Mouse (Mus musculus): ENCODE results near the gene Ccdc54. TPM values are rescaled to one million over a fixed set of nuclear protein-coding genes. Genes with fewer than 3 reads are reported as not detected.

Ccdc54 gene
- not detected for total RNA-seq (2021)

DNA sequence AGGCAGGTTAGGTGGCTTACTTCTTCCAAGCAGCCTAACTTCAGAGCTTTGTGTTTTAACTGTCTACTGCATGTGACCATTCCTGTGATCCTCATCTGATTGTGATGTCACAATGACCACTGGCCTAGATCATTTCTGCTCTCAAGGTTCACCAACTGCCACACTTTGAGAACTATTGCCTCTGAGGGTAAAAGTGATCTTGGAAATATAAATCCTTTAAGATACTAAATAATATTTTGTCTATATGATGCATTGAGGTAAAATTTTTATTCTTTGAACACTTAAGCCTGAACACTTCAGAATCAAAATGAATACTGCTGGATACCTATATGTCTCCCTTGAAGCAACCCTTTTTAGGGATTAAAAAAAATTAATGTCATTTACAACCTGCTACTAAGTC lies at the start of gene Ccdc54:
Gene Ccdc54, minus strand, starts transcription at position 101 of the 400 bp plus-strand sequence.
- DNase-seq = no peak
- intact Hi-C loops (cut with DNase I) = no loop called here

DNA sequence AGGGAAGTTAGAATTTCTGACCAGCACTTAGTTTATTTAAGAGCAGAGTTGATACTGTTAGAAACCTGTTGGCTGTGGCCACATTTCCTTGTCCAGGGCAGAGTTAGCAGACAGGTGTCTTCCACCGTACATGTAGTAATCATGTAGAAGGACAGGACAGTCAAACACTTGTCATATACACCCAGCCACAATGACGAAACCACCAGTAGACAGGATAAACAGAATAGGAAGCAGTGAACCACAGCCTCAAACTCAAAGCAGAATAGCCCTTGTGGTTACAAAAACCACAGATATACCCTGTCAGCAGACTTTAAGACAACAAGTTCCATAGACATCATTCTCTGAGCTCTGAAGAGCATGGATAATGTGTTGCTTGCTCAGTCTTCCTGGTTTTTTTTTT lies 41.6 kb upstream of the Ccdc54 start:
- intact Hi-C loops (cut with DNase I) = no loop called here
- no peak for DNase-seq

DNA sequence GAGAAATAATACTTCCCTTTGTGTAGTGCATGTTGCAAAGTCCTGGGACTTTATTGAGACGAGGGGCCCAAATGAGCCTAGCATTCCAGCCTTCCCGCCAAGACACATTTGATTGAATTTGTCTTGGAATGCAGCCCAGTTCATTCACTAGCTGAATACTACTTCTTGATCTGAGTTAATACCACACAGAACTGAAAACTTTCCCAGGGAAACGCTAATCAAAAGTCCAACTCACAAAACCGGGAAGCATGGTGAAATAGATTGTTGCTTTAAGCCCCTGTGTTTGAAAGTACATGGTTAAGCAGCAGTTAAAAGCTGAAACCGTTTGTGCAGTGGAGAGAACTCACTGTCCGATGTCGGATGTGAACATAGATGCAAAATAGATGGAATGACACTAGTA lies 24.6 kb upstream of the Ccdc54 start:
- intact Hi-C loops (cut with DNase I) = no loop called here
- DNase-seq = no peak

DNA sequence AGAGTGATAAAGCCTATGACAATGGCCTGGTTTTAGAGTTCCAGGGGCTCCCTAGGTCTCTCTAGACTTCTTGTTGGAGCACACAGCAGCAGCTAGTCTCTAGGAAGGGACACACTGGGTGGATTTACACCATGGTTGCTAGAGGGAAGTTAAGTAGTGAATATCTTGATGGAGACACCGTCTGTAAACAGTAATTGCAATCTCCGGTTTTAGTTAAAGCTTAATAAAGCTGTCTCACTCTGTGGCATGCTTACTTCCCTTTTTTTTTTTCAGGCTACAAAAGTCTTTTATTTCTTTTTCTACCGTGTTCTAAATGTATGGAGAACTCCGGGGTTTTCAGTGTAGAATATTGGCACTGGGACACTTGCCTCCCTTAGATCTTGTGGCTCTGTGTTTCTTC lies 22.0 kb upstream of the Ccdc54 start:
- no peak for DNase-seq
- intact Hi-C loops (cut with DNase I) = no loop called here

DNA sequence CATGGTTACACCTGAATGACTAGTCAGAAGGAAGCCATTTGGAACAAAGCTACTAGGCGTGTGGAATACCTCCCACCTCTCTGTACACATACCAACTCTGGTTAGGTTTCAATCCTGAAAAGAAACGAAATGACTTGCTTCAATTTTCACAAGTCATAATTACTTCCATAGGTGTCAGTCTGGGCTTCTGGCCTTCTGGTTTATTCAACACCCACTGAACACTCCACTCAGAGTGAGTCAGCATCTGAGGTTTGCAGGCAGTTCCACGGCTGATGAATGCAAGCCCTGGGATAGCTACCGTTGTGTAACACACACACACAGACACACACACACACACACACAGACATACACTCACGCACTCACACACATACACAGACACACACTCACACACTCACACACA lies 19.6 kb upstream of the Ccdc54 start:
- intact Hi-C loops (cut with DNase I) = no loop called here
- no peak for DNase-seq

DNA sequence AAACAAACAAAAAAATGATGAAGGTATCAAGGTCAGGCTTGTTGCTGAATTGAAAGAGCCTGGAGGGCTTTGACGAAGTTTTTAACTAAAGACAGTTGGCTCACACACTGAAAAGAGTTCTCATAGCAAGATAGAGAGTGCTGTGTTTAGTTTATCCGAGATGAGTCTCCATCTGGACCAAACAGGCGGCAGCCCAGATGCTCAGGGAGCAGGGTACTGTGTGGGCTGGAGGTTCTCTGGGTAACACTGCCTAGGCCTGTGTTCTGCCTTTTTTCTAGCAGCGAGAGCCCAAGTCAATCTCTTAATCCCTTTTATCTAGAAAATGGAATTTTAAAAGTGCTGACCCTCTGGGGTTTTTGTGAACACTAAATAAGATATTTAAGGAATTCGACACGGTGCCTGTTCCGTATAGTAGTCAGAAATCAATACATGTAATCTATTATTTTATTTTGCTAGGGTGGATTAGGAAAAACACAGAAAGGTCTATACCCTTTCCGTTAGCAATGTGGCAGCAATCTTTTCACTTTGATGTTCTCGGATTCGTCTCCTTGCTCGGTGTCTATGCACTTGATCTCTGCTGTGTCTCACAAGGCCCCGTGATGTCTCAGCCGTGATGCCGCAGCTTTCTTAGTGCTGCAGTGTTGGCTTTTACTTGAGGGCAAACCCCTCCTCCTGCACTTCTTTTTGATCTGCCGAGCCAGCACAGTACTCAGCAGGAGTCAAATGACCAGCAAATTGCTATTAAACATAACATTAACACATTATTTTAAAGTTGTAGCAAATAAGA lies 17.0 kb upstream of the Ccdc54 start:
- intact Hi-C loops (cut with DNase I) = no loop called here
- no peak for DNase-seq

DNA sequence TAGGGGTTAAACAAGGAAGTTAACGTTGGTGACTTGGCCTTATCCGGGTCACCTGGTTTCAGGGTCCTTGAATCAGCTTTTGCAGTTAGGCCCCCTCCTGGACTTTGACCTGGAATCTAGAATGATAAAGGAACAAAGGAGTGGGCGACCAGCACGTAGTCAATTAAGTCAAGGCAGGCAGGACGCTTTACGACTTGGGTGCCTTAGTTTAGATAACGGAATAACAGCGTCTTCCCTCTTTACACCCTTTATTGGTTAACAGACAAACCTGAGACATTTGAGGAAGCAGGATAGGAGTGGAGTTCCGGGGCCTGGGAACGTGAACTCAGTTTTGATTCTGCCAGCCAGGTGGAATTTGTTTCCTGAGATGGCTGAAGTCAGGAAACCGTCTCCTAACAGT lies 13.9 kb upstream of the Ccdc54 start:
- intact Hi-C loops (cut with DNase I) = no loop called here

DNA sequence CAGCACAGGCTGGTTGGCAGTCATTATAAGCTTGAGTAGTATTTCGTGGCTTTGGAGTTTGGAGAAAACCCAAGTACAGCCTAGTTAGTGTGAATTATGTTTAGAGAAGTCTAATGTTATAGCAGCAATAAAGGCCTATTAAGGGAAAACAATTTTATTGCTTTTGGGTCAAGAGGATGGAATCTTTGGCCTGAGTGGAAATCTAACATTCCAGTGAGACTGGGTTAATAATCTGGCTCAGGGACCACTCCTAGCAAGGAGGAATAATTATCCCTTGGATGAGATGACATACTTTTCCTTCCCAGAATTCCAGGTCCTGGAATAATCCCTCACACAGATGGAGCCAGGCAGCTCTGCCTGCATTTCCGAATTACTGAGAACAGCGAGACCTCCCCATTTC lies 11.0 kb upstream of the Ccdc54 start:
- no peak for DNase-seq
- intact Hi-C loops (cut with DNase I) = no loop called here

More for the DNA sequence above, 13.9 kb upstream of the Ccdc54 start:
- no peak for DNase-seq

DNA sequence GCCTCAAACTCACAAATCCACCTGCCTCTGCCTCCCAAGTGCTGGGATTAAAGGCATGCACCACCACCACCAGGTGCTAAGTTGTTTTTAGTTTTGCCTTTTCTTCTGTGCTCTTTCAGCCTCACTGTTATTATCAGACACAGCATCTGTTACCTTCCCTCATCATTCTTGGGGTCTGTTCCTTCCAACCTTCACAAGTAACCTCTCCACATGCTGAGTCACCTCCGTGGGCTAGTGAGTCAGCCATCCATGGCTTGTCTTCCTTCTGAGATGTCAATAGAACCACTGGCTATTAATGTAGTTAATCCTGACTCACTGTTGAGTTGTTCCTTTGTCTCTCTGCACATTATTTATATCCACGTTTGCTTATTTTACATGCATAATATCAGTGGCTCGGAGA lies 9.7 kb upstream of the Ccdc54 start:
- no peak for DNase-seq
- intact Hi-C loops (cut with DNase I) = no loop called here

DNA sequence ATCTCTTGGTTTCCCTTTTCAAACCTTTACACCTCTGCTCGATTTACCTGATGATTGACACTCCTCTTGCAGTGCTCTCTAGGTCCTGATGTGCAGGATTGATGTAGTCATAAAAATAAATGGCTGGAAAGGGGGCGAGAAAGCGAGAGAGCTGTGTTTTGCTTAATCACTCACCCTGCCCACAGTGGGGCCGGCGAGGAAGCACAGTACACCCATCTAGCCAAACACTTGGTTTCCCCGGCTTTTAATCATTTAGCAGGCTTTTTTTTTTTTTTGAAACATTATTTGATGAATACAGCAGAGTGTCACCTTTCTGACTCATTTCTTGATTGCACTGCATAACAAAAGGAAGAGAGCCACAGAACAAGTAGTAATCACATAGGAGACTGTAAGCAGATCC lies 5.7 kb upstream of the Ccdc54 start:
- DNase-seq = no peak
- intact Hi-C loops (cut with DNase I) = no loop called here

DNA sequence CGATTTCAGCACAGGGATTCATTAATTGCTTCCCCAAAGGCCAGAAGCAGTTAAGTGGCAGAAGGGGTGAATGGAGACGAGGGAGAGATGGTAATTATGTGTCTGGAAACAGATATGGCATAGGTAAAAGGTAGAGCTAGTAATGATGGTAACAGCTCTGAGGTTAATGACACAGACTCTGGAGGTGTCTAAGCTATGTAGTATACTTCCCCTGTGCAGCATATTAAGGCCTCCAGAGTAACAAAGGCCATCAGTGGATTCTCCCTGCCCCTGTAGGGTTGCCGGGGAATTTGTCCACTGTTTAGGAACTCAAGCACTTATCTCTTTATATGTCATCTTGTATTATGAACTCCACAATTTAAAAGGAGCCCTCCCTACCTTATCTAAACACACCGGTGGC lies 5.2 kb upstream of the Ccdc54 start:
- no peak for DNase-seq
- intact Hi-C loops (cut with DNase I) = no loop called here

DNA sequence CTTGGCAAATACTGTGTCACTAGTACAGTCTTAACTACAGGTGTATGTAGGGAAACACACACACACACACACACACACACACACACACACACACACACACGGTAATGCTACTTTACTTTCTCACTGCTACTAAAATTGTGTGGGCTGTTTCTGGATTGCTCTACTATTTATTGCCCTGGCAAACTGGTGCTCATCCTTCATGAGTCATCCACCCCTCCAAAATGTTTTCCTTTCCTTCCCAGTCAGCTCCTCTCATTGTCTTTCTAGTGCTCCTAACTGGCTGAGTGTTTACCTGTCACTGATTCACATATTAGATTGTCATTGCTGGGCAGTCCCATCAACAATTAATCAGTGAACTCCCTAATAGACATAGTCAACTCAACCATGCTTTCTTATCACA lies 3.9 kb upstream of the Ccdc54 start:
- DNase-seq = no peak
- intact Hi-C loops (cut with DNase I) = no loop called here

DNA sequence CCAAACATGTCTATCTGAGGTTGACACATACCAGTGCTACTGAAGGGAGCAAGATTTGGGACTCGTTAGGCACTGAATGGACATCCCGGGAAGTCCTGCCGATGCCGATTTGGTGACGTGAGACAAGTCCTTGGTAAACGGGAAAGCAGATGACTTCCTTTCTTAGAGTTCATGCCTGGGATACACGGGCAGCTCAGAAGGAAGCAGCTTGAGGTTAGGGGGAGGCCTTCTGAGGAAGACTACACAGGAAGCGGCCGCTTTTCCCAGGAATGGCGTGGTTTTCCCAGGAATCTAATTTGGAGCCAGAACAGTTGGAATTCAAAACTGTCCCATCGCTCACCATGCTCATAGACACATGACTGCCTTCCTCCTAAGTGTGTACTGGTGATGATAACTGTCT lies 2.4 kb upstream of the Ccdc54 start:
- DNase-seq = no peak
- intact Hi-C loops (cut with DNase I) = no loop called here

DNA sequence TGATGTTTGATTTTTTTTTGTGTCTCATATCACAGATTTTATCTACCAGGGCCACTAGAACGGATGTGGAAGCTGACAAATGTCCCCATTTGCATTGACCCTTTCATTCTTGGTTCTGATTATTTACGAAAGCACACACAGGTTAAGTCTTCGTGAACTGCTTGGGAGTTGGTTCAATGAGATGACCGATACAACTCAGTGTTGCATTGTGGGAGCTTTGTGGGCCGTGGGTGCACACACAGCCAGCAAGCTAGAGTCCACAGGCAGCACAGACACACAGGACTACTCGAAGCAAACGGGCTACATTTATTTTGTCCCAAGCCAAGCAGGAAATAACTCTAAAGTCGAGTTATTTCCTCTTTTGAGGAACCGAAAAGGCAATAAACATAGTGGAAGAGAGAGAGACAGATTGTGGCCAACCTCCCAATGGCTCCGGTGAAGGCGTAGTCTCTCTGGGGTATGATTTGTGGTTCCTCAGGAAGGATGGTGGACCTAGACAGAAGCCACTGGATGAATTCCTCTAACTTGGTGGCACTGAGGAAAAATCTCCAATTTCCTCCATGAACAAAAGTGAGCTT lies 1.3 kb downstream of the Ccdc54 start:
- intact Hi-C loops (cut with DNase I) = no loop called here
- DNase-seq = no peak

DNA sequence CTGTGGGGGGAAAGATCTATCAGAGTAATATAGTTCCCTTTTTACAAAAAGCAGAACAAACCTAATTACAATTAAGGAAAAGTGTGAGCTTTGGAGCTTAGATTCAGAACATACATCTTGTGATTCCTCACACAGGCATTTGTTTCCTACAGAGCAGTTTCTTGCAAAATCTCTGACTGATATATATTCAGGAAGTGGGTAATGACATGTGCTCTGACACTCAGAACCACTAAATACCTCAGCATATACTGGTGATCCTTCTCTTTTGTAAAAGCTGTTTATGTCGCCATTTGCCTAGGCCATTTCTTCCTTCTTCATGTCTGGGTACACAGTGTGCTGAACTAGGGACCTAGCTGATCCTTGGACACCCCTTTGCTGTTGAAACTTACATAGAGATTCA lies 2.8 kb downstream of the Ccdc54 start:
- no peak for DNase-seq
- intact Hi-C loops (cut with DNase I) = no loop called here

DNA sequence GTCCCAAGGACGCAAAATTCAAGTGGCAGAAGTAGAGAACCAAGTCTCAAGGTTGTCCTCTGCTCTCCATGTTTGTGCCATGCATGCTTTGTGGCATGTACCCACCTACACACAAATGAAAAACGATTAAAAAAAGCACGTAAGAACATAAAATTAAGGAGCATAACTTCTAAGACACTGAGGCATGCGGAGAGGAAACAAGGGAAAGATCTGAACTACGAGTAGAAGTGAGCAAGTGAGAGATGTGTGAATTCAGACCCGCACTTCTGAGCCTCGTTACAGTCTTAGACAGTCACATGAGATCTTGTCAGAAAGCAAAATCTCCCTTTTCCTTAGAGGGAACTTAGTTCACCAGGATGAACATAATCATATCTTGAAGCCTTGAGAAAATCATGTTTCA lies 3.8 kb downstream of the Ccdc54 start:
- intact Hi-C loops (cut with DNase I) = no loop called here

DNA sequence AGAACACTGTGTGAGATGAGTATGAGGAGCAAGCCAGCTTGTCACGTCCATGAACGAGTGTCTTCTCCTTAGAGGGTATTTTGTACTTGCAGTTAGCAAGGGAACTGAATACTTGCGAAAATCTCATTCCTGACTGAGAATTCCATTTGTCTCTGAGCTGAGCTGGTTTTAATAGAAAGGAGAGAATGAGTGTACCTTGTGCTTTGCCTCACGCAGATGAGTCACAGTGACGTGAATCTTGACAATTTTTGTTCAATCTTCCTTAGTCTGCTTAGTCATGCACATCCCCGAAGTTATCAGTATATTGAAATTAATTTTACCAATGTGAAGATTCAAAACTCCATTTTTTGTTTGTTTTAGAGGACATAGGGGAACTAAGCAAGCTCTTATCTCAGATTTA lies 12.6 kb downstream of the Ccdc54 start:
- DNase-seq = no peak
- intact Hi-C loops (cut with DNase I) = no loop called here

More for the DNA sequence above, 3.8 kb downstream of the Ccdc54 start:
- DNase-seq = no peak

DNA sequence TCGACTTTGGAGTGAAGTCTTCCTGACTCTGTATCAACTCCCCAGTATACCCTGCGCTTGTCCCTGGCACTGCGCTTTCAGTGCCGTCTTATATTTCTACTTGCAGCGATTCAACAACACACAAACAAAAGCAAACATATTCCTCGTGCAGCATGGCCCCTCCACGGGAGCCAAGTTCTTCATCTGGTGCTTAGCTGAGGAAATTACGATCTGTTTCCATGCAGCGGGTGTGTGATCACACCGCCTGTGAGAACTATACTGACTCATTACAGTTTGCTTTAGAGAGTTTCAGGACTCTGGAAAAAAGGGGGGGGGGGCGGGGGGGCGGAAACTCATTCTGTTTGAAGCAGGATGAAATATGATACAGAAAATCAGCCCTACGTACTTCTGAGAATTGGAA lies 18.4 kb downstream of the Ccdc54 start:
- intact Hi-C loops (cut with DNase I) = no loop called here
- DNase-seq = no peak

DNA sequence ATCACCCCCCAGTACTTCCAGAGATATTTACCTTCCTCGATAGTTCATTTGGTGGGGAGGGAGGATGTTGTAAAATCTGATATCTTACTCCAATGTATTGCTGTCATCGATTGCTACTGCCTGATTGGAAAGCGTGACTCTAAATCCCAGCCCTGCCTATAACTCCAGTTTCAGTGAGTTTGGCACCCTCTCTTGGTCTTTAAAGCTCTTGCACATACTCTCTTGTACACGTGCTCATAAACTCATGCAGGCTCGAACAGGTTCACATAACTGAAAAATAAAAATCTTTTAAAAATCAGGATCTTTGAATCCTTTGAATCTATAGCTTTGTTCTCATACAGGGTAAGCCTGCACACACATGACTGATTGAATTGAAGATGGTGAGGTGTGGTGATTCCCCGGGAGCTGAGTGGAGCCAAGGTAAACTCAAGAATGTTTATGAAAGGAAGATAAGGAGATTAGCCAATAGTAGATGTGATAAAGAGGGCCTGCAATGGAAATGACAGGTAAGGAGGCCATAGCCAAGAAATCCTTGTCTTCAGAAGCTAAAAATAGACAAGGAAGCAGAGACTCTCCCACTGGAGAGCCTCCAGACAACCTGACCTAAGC lies 31.7 kb downstream of the Ccdc54 start:
- no peak for DNase-seq
- intact Hi-C loops (cut with DNase I) = no loop called here

DNA sequence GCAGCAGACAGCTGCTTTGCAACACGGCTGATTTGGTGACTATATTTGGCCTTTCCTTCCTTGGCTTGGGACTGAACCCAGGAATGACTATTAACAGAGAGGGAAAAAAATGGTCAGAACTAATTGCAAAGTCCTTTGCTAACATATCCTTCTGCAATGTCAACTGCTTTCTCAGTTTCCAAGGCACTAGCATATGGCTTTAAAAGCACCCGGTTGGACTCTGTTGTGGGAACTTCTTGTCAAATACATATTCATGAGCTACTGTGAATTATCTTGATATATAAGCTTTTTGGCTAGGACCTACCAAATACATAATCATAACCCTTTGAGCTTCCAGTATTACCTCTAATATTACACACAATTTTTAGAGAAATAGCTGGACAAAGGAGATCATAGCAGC lies 37.1 kb downstream of the Ccdc54 start:
- intact Hi-C loops (cut with DNase I) = no loop called here
- DNase-seq = no peak

DNA sequence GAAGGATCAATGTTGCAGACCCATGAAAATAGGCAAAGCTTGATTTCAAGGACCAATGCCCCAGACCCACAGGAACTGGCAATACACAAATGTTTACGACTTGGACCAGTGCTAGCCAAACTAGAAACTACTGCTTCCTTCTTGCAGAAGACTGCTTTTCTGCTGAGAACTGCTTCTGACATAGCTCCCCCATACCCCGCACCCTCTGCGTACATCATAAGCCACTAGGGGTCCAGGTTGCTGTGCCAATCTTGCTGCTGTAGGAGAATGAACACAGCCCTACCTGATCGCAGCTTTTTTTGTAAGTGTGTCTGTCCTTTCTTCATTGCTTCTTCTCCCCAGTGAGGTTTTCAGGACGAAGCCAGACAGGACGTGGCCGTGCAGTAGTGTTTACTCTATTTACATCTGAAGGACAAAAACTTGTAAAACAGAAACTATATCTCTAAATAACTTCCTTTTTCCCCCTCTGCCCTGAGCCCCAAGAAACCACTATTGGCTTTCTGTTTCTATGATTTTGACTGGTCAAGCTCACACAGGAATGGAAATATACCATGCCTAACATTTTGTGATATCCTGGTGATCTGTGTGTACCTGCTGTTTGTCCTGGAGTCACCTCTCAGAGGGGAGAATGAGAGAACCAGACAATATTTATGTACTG lies 39.0 kb downstream of the Ccdc54 start:
- intact Hi-C loops (cut with DNase I) = no loop called here
- no peak for DNase-seq

DNA sequence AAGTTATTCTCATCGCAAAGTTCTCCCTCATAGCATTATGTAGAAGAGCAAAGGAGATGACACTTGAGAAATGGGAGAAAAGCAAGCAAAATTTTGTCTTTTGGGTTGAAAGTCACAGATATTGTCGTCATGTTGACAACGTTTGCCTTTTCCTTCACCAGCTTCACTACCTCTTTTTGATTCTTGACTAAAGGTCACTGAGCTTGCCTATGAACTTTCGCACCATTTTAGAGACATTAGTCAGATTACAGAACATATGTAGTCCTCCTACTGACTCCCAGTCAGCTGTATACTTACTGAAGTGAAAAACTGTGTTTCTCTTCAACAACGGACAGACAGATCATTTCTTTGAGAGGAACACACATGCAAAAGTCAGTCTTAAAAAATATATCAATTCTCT lies 40.0 kb downstream of the Ccdc54 start:
- intact Hi-C loops (cut with DNase I) = no loop called here
- no peak for DNase-seq

Data from heart, postnatal 10 days (tissue).